Mouse (Mus musculus): ENCODE data around the gene Inca1. TPM values are rescaled to one million over a fixed set of nuclear protein-coding genes. Genes with fewer than 3 reads are reported as not detected.

The Inca1 gene
- polyA plus RNA-seq (2017; shearing (Covaris generic)): 1 to 10 TPM in 1 of 3 experiments, under 1 TPM in 1, not detected in 1; 0.44 to 1.0 TPM

- ATAC-seq: peak; percentile 95
These were observed at the start of gene Inca1, which contains the start of gene Kif1c for GRCm38 (mm10) chr11:70699722-70700556. Gene Inca1, minus strand, starts transcription at chr11:70700155. Gene Kif1c, plus strand, starts transcription at chr11:70700548.

GRCm38 (mm10) chr11:70747876-70748545 is 48.1 kb upstream of the Inca1 start:
- ATAC-seq: no peak

- ATAC-seq: no peak
These were observed 45.7 kb upstream of the Inca1 start for GRCm38 (mm10) chr11:70745636-70746035.

GRCm38 (mm10) chr11:70742581-70743459 is 42.9 kb upstream of the Inca1 start:
- ATAC-seq: no peak

- no peak for ATAC-seq
These were observed 42.2 kb upstream of the Inca1 start for GRCm38 (mm10) chr11:70742117-70742516.

- no peak for ATAC-seq
These were observed 41.6 kb upstream of the Inca1 start for GRCm38 (mm10) chr11:70741603-70742002.

GRCm38 (mm10) chr11:70737749-70738148 is 37.8 kb upstream of the Inca1 start:
- ATAC-seq: no peak

GRCm38 (mm10) chr11:70733256-70733655 is 33.3 kb upstream of the Inca1 start:
- ATAC-seq: no peak

GRCm38 (mm10) chr11:70731178-70731577 is 31.2 kb upstream of the Inca1 start:
- ATAC-seq: no peak

- ATAC-seq: no peak
These were observed 30.6 kb upstream of the Inca1 start for GRCm38 (mm10) chr11:70730427-70731038.

GRCm38 (mm10) chr11:70727385-70727784 is 27.4 kb upstream of the Inca1 start:
- no peak for ATAC-seq

GRCm38 (mm10) chr11:70726585-70726984 is 26.6 kb upstream of the Inca1 start:
- no peak for ATAC-seq

- no peak for ATAC-seq
These were observed 24.8 kb upstream of the Inca1 start for GRCm38 (mm10) chr11:70724706-70725105.

GRCm38 (mm10) chr11:70721072-70721471 is 21.1 kb upstream of the Inca1 start:
- no peak for ATAC-seq

GRCm38 (mm10) chr11:70720567-70720966 is 20.6 kb upstream of the Inca1 start:
- no peak for ATAC-seq

GRCm38 (mm10) chr11:70718481-70718880 is 18.5 kb upstream of the Inca1 start:
- ATAC-seq: no peak

GRCm38 (mm10) chr11:70715832-70716231 is 15.9 kb upstream of the Inca1 start:
- ATAC-seq: no peak

GRCm38 (mm10) chr11:70713222-70713621 is 13.3 kb upstream of the Inca1 start:
- ATAC-seq: no peak

- no peak for ATAC-seq
These were observed 11.1 kb upstream of the Inca1 start for GRCm38 (mm10) chr11:70711026-70711425.

GRCm38 (mm10) chr11:70706127-70706526 is 6.2 kb upstream of the Inca1 start:
- no peak for ATAC-seq

- ATAC-seq: no peak
These were observed 2.8 kb upstream of the Inca1 start for GRCm38 (mm10) chr11:70702781-70703180.

GRCm38 (mm10) chr11:70701984-70702733 is 2.2 kb upstream of the Inca1 start:
- ATAC-seq: no peak
